Mouse (Mus musculus): ENCODE measurements at regions not wholly inside any gene's neighbourhood (a gene's known extent, or its start where the extent isn't known, plus 50 kb on each side); places are given as distances from the start of the nearest gene placed in this dataset.

DNA sequence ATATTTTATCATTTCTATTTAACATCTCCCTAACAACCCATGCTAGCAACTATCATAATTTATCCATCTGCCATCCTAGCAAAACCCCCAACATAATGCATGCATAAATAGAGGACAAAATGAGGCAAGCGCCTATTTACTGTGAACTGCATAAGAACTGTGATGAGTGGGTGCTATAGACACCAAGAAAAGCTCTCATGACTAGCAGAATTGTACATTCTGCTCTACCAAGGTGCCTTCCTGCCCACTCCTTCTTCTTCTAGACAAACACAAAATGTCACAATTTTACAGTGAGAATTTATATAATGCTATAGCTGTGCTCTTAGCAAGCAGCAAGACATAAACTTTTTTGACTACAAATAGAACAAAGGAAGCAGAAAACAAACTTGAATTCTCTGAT is 305.9 kb downstream of the Brinp1 start:
- DNase-seq: no peak

DNA sequence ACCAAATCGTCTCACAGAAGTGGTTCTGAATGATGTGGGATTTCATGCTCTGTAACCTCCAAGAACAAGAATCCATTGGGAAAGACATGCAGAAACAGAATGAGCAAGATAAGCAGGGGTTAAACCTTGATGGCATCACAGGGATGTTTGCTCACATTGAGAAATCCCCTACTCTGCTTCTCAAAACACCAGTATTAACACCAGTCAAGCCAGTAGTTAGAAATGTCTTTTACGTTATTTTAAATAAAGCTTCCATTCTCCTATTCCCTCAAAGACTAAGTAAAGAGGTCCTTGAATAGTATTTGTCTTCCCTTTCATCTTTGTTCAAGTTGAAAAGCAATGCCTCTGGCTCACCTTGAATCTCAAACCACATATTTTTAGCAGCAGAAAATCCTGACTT is 320.9 kb downstream of the Brinp1 start:
- DNase-seq: no peak

GRCm38 (mm10) chr4:68624025-68624342 is 330.2 kb downstream of the Brinp1 start:
- DNase-seq: no peak

DNA sequence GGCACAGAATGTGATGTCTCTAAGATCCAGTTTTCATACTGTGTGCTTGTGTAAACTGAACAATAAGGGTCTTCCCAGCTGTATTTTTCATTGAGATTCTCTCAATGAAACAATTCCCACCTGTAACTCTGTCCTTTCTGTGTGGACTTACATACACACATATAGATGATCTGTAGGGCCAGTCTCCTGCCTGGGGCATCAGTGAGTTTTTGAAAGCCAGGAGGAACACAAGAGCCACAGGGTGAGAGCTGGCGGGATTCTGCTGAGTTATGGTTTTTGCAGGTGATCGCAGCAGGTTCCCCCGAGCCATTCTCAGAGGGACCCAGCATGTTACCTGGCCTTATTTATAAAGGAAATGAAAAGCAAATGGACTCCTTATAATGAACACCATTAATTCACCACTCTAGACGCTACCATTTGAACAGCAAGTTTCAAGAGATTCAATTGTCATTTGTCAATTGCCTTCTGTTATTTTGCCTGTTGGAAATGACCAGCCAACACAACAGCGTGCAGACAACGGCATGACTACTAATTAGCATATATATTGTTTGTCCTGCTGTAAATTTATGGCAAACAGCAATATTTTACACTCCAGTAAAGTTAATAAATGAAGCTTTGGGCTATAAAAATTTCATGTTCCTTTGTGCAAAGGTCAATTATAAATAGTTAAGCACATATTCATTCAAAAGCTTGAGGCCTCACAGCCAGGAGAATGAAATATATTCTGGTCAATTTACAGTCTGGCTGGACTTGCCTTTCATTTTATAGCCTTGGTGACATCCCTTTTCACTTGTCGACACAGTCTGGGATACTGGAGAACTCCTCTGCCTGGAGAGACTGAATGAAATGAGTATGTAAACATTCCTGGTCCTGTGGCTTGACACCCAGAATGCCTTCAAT is 330.8 kb downstream of the Brinp1 start:
- DNase-seq: no peak

GRCm38 (mm10) chr4:68620585-68620984 is 333.6 kb downstream of the Brinp1 start:
- DNase-seq: no peak

DNA sequence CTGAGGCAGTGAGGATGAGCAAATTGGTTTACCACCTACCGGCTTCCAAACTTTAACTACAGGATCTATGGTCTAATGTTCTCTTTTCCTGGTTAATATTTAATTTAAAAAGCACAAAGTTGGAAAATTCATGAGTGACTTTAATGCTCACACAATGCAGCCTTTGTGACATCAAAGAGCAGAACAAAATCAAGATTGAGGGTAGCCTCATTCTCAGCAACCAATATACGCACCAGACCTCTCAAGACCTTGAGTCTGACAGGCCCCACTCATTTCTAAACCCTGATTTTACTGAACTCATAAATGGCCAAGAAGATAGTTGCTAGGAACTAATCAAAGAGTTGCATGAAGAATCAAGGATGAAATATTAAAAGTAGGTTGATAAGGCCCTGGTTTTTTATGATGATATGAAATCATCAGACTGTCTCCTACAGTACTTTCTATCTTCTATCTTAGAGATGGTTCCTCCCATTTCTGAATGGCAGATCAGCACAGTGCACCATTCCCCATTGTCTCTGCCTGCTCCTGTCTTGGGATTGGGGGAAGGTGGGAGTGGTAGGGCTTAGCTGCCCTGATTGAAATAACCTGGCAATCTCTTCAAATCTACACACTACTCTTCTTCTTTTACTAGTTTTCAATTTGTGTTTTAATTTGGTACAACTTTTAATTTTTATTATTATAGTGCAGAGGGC is 338.3 kb downstream of the Brinp1 start:
- DNase-seq: no peak

GRCm38 (mm10) chr4:68612263-68613012 is 341.8 kb downstream of the Brinp1 start:
- no peak for DNase-seq

DNA sequence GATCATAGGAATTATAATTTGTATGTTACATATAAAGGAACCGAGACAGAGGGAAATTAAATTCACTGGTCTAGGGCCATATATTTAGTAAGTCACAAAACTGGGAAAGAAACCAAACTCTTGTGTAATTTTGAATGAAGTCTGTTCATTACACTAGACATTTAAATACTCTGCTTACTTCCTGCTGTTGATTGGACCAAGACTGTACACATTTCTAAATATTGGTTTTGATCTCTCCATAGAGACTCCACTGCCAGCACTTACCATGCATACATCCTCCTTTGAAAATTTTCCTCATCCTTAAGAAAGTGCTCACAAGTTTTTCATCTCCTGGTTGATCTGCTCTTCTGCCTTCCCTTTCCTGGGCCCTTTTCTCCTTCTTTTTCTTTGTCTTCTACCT is 358.9 kb downstream of the Brinp1 start:
- no peak for DNase-seq

DNA sequence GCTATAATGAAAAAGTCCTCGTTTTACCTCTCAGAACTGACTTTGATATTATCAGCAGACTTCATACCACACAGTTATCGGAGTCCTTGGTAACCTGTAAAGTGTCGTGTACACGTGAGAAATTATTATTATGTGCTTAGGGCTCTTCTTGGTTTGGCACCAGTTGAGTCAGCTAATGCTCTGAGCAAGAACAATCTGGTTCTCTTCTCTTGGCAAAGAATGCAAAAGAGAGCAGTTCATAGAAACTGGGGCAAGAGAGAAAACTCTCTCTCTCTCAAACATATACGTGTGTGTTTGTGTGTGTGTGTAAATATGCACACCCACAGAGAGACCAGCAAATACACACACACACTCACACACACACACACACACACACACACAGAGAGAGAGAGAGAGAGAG is 378.8 kb downstream of the Brinp1 start:
- no peak for DNase-seq

- no peak for DNase-seq
Observed at GRCm38 (mm10) chr4:68574610-68575167, 379.5 kb downstream of the Brinp1 start.

DNA sequence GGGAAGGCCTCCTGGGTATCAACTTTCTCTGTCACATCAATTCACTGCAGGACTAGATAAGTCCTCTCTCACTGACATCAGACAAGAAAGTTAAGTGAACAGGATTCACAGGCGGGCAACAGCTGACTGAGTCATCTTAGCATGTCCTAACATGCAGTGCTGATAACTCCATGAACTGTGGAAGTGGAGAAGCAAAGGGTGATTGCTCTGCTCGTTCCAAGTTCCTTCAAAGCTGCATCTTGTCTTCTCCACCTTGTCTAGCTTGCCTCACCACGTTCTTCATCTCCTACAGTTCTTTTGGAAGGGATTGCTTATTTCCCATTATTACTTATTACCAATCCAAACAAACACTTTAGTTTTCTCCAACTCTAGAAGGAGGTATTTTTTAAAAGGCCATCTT is 380.9 kb downstream of the Brinp1 start:
- peak; percentile 17 to 30 for DNase-seq

DNA sequence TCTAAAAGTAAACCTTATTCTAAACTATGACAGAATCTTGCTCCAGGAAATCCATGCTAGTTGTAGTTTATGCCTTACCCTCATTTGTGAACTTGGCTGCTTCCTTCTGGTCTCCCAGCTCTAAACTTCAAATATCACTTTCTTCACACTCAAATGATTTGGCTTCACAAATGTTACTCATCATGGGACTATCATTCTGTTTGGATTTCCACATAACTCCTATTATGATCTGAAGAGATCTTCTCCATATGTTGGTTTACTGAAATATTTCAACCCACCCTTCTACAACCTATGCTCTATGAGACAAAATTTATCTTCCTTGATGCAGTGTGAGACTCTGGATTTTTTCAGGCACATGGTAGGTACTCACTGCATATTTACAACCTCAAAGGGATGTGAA is 381.7 kb downstream of the Brinp1 start:
- no peak for DNase-seq

DNA sequence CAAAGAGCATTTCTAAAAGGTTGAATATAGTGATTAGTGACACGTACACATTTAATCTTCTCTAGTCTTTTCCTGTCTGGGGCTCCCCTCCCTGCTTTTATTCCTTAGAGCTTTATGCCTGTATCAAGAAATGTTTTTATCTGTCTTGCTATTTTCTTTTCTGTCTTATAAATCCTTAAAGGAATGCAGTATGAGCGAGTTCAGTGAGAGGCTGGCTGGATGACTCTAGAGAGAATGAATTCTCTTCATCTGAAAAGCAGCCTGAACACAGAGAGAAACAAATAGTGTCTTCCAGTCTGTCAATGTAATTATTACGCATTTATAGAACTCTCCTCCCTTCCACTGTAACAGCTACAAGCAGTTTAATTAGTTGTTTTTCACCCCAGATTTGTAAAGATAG is 417.9 kb downstream of the Brinp1 start:
- no peak for DNase-seq

DNA sequence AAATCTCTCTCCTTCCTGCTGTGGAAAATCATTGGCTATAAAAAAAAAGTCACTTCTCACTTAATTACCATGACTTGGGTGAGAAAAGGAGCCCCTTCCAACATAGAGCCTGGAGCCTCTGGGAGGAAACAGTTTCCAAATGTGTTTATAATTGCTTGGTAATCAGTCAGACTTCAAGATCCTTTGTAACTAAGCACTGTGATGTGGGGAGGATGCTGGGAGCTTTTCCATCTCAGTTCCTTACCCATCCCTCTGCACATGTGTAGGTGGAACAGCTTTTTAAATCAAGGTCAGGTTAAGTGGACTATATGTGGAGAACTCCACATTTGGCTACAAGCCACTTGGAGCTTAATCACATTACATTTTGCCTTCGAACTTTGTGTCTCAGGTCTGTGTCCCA is 418.4 kb downstream of the Brinp1 start:
- no peak for DNase-seq

GRCm38 (mm10) chr4:68532056-68532455 is 422.1 kb downstream of the Brinp1 start:
- DNase-seq: no peak

DNA sequence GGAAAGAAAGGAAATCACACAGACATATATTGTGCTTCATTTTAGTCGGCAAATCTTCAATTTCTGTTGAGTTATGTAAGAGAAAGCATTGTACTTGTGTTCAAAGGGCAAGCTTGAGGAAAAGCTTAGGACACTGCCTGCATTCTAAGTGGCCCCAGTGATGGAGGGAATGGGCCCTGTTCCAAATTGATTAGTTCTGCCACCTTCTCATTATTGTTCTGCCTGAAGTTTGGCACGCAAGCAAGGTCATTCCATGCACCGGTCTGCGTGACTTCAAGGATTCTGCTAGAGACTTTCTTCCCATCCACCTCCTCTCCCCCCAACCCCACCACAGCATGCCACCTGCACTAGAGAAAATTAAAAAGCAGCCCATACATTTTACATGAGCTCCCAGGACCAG is 466.2 kb downstream of the Brinp1 start:
- DNase-seq: no peak

GRCm38 (mm10) chr4:68486876-68487275 is 467.3 kb downstream of the Brinp1 start:
- DNase-seq: no peak

DNA sequence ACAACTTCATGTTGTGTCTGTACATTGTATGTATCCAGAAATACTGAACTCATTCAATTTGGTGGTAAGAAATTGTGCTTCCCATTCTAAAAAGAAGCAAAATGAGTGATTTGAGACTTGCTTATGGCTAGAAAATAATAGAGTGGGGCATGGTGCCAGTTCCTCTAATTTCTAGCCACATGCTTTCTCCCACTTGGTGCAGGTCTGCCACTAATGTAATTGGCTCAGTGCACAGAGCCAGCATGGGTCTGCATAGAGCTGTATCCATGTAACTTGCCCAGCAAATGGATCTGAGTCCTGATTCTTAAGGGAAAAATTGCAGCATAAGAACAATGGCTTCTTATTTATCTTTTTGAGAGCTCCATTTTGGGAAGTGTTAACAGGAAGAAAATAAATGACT is 492.4 kb downstream of the Brinp1 start:
- no peak for DNase-seq

DNA sequence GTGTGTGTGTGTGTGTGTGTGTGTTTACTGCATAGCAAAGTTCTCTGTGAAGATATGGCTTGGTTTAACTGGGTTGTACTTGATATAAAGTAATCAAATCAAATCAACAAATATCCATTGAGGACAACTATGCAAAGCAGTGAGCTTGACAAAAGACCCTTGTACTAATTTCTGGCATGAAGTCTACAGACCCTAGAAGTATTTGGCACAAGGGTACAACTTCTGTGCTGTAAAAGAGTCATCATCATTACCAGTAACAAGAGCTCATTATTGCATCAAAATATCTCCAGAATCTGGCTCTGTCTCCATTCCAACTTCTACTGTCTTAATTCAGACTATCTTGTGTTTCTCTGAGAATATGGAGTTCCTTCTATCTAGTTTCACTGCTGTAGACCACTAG is 538.2 kb downstream of the Brinp1 start:
- no peak for DNase-seq

DNA sequence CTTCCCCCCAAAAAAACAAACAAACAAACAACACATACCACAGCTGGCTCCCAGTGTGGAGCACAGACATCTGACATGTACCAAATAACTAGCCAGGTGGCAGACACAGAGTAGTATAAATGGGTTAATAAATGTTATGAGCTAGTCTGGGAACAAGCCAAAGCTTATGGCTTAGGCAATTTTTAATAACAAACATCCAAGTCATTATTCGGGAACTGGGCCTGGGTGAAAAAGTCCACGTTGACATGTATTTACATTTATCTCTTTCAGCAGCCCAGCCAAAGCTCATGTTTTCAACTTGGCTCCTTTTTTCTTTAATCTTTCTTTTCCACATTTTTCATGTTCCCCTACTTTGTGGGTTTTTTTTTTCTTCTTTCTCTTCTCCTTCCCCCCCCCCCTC is 543.4 kb downstream of the Brinp1 start:
- no peak for DNase-seq

DNA sequence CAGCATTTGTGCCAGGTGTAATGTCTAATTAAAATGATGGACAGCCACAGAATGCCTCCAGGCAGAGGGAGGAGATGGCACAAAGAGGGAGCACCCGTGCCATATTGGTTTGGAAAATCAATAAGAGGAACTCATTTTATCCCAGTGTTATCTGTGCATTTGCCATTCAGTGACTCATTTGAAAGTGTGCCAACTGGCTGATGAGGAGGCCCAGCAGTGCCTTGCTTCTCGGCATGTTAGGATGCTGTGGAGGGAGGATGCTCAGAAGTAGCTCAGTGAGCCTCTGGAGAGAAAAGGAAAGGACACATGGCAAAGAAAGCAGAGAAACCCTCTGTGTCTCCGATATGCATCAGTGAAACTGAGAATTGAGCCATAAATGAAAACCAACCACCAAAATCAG is 549.8 kb downstream of the Brinp1 start:
- DNase-seq: no peak

- no peak for DNase-seq
Observed at GRCm38 (mm10) chr4:68387097-68387496, 567.1 kb downstream of the Brinp1 start.

GRCm38 (mm10) chr4:68382007-68382406 is 572.2 kb downstream of the Brinp1 start:
- no peak for DNase-seq

DNA sequence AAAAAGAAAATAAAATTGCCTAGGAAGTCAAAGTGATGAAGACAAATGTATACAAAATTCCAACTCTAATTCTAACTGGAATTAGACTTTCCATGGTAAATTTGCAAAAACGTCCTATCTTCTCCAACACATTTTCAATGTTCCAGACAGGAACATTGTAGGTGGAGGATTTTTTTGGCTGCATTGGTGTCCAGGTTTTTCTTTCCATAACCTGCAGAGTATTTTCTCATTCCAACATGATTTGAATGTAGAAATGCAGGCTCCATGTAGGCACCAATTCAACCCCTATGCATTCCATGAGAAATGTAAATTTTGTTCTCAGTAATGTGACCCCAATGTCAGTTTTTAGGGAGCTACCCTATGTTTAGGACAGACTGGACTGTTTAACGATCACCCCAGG is 586.2 kb downstream of the Brinp1 start:
- DNase-seq: no peak
